Mouse (Mus musculus) myocyte (in vitro differentiated cells): ENCODE results near the gene Galnt7.
"Not testable (repeated sequence)": the region's sequence is repeated elsewhere in the genome, so short reads cannot be mapped to it uniquely, and the experiment has no call there.

ENCODE experiments used
- MAX ChIP-seq: IDR thresholded peaks from one replicate; pipeline ENCODE4 v1.6.1; 2011; ENCODE audit warnings: low read depth, mild to moderate bottlenecking, control low read depth
- MYOG ChIP-seq, 3 experiments: IDR thresholded peaks; one replicate each; pipeline ENCODE4 v1.6.1; 2011; ENCODE audit warnings: control low read depth in 2 of 3, low read depth in 2 of 3, mild to moderate bottlenecking in 2 of 3; ENCODE audit not compliant: insufficient read length in 2 of 3, control insufficient read depth in 1 of 3, insufficient read depth in 1 of 3
- POLR2A ChIP-seq: IDR thresholded peaks from one replicate; pipeline ENCODE4 v1.6.1; 2011; ENCODE audit warnings: low read depth, mild to moderate bottlenecking, control low read depth, moderate library complexity; ENCODE audit not compliant: insufficient read length
- TCF12 ChIP-seq: IDR thresholded peaks from one replicate; pipeline ENCODE4 v1.6.1; 2011; ENCODE audit warnings: mild to moderate bottlenecking, control low read depth; ENCODE audit not compliant: poor library complexity, insufficient read depth, severe bottlenecking
- USF1 ChIP-seq: IDR thresholded peaks from one replicate; pipeline ENCODE4 v1.6.1; 2011; ENCODE audit warnings: low read depth, mild to moderate bottlenecking, control low read depth, moderate library complexity

GRCm38 (mm10) chr8:57513178-57513661 lies 139.6 kb downstream of the Galnt7 start:
- not testable (repeated sequence) for TF ChIP-seq POLR2A; USF1; TCF12; MAX; MYOG (IDR thresholded peaks at IDR 0.05; ENCODE audit: control insufficient read depth in 1 of 3, insufficient read depth in 1 of 3, insufficient read length in 2 of 3, low read depth in 2 of 3)
